Mouse (Mus musculus): ENCODE measurements around the gene Zfyve9. TPM values are rescaled to one million over a fixed set of nuclear protein-coding genes. Genes with fewer than 3 reads are reported as not detected.
"Not testable (repeated sequence)": the region's sequence is repeated elsewhere in the genome, so short reads cannot be mapped to it uniquely, and the experiment has no call there.

Gene Zfyve9
- polyA plus RNA-seq, 1 experiment from 2014 or later, result 7.2 TPM

- Histone ChIP-seq H3K27ac (no peak overlapping the region), H3K9ac (no peak overlapping the region), H3K27me3 (no peaks in the 10 kb centered on the region), H3K4me3 (no peak overlapping the region), H3K9me3 (no peaks in the 10 kb centered on the region), H3K4me2 (no peak overlapping the region), H3K4me1 (no peaks in the 10 kb centered on the region), H3K36me3 (peaks cover 40% of the 10 kb centered on the region)
- 77% methylated on average over 3 of the region's 3 CpGs for WGBS
- no peak for ATAC-seq (ENCODE audit: insufficient number of reproducible peaks, insufficient read depth, low FRiP score, low TSS enrichment, low read depth)
Observed at GRCm38 (mm10) chr4:108721245-108721784, 59.3 kb downstream of the Zfyve9 start.

GRCm38 (mm10) chr4:108719349-108719748 lies 61.2 kb downstream of the Zfyve9 start, which contains the start of gene 3110021N24Rik:
Gene 3110021N24Rik, plus strand, starts transcription at chr4:108719649.
- 84% methylated on average over 5 of the region's 5 CpGs for WGBS
- H3K9ac ChIP-seq, result no peak within 1 kb of the TSS
- no peaks in the 10 kb centered on the region for H3K9me3 ChIP-seq
- no peak within 1 kb of the TSS for H3K27ac ChIP-seq
- no peak within 1 kb of the TSS for H3K4me2 ChIP-seq
- peaks cover 41% of the 10 kb centered on the region for H3K36me3 ChIP-seq
- H3K4me1 ChIP-seq, result no peaks in the 10 kb centered on the region
- no peak for ATAC-seq (ENCODE audit: insufficient number of reproducible peaks, insufficient read depth, low FRiP score, low TSS enrichment, low read depth)
- no peaks in the 10 kb centered on the region for H3K27me3 ChIP-seq
- no peak within 1 kb of the TSS for H3K4me3 ChIP-seq

GRCm38 (mm10) chr4:108708209-108708608 lies 72.4 kb downstream of the Zfyve9 start:
- H3K4me3 ChIP-seq, result no peak overlapping the region
- H3K4me2 ChIP-seq, result no peak overlapping the region
- H3K27me3 ChIP-seq, result no peaks in the 10 kb centered on the region
- H3K27ac ChIP-seq, result no peak overlapping the region
- no peak overlapping the region for H3K9ac ChIP-seq
- H3K36me3 ChIP-seq, result peaks cover 4% of the 10 kb centered on the region; the same call in 1 of the 2 replicates
- ATAC-seq (ENCODE audit: insufficient number of reproducible peaks, insufficient read depth, low FRiP score, low TSS enrichment, low read depth), result no peak
- no peaks in the 10 kb centered on the region for H3K4me1 ChIP-seq
- H3K9me3 ChIP-seq, result no peaks in the 10 kb centered on the region
- 85% methylated on average over 5 of the region's 5 CpGs for WGBS

GRCm38 (mm10) chr4:108696934-108697333 lies 83.7 kb downstream of the Zfyve9 start:
- Histone ChIP-seq H3K9me3 (no peaks in the 10 kb centered on the region), H3K27me3 (no peaks in the 10 kb centered on the region), H3K27ac (no peak overlapping the region), H3K4me1 (no peaks in the 10 kb centered on the region), H3K9ac (no peak overlapping the region), H3K36me3 (peaks cover 9% of the 10 kb centered on the region), H3K4me3 (no peak overlapping the region), H3K4me2 (no peak overlapping the region)
- WGBS, result 57% methylated on average over 3 of the region's 3 CpGs
- no peak for ATAC-seq (ENCODE audit: insufficient number of reproducible peaks, insufficient read depth, low FRiP score, low TSS enrichment, low read depth)

GRCm38 (mm10) chr4:108691469-108691868 lies 89.1 kb downstream of the Zfyve9 start:
- Histone ChIP-seq H3K36me3 (peaks cover 45% of the 10 kb centered on the region), H3K9ac (no peak overlapping the region), H3K4me1 (no peaks in the 10 kb centered on the region), H3K27ac (no peak overlapping the region), H3K4me3 (no peak overlapping the region), H3K4me2 (no peak overlapping the region), H3K27me3 (no peaks in the 10 kb centered on the region), H3K9me3 (no peaks in the 10 kb centered on the region; the same call in 1 of the 2 replicates)
- no peak for ATAC-seq (ENCODE audit: insufficient number of reproducible peaks, insufficient read depth, low FRiP score, low TSS enrichment, low read depth)

GRCm38 (mm10) chr4:108690479-108690878 lies 90.1 kb downstream of the Zfyve9 start:
- WGBS, result 92% methylated on average over 3 of the region's 3 CpGs
- Histone ChIP-seq H3K9me3 (no peaks in the 10 kb centered on the region; the same call in 1 of the 2 replicates), H3K4me2 (no peak overlapping the region), H3K36me3 (peaks cover 48% of the 10 kb centered on the region), H3K27me3 (no peaks in the 10 kb centered on the region), H3K4me1 (no peaks in the 10 kb centered on the region), H3K4me3 (no peak overlapping the region), H3K9ac (no peak overlapping the region), H3K27ac (no peak overlapping the region)
- ATAC-seq (ENCODE audit: insufficient number of reproducible peaks, insufficient read depth, low FRiP score, low TSS enrichment, low read depth), result no peak

- not testable (repeated sequence) for H3K27me3 ChIP-seq; H3K4me3 ChIP-seq; H3K4me1 ChIP-seq; H3K9ac ChIP-seq; H3K27ac ChIP-seq; H3K9me3 ChIP-seq; H3K4me2 ChIP-seq; ATAC-seq (ENCODE audit: insufficient number of reproducible peaks, insufficient read depth, low FRiP score, low TSS enrichment, low read depth)
- peaks cover 53% of the 10 kb centered on the region for H3K36me3 ChIP-seq
- 93% methylated on average over 6 of the region's 7 CpGs for WGBS
Observed at GRCm38 (mm10) chr4:108687098-108687497, 93.5 kb downstream of the Zfyve9 start.

- H3K4me3 ChIP-seq, result no peak overlapping the region
- H3K9ac ChIP-seq, result 0 out of 2 replicates have a peak overlapping the region, but pooled peaks have one; percentile 12
- 52% methylated on average over 3 of the region's 3 CpGs for WGBS
- no peak overlapping the region for H3K27ac ChIP-seq
- H3K27me3 ChIP-seq, result no peaks in the 10 kb centered on the region
- H3K4me2 ChIP-seq, result no peak overlapping the region
- no peaks in the 10 kb centered on the region; the same call in 1 of the 2 replicates for H3K9me3 ChIP-seq
- H3K36me3 ChIP-seq, result peaks cover 51% of the 10 kb centered on the region
- no peaks in the 10 kb centered on the region for H3K4me1 ChIP-seq
- ATAC-seq (ENCODE audit: insufficient number of reproducible peaks, insufficient read depth, low FRiP score, low TSS enrichment, low read depth), result no peak
Observed at GRCm38 (mm10) chr4:108686156-108686555, 94.4 kb downstream of the Zfyve9 start.

GRCm38 (mm10) chr4:108664407-108664806 lies 116.2 kb downstream of the Zfyve9 start:
- Histone ChIP-seq H3K4me3 (no peak overlapping the region), H3K27me3 (no peaks in the 10 kb centered on the region), H3K9me3 (no peaks in the 10 kb centered on the region), H3K4me1 (no peaks in the 10 kb centered on the region), H3K9ac (no peak overlapping the region), H3K27ac (no peak overlapping the region), H3K4me2 (no peak overlapping the region), H3K36me3 (peaks cover 27% of the 10 kb centered on the region)
- WGBS, result 74% methylated on average over 2 of the region's 2 CpGs
- no peak for ATAC-seq (ENCODE audit: insufficient number of reproducible peaks, insufficient read depth, low FRiP score, low TSS enrichment, low read depth)

- peaks cover 89% of the 10 kb centered on the region for H3K36me3 ChIP-seq
- no peak for ATAC-seq (ENCODE audit: insufficient number of reproducible peaks, insufficient read depth, low FRiP score, low TSS enrichment, low read depth)
Observed at GRCm38 (mm10) chr4:108638752-108639151, 141.8 kb downstream of the Zfyve9 start.

GRCm38 (mm10) chr4:108637721-108638120 lies 142.9 kb downstream of the Zfyve9 start:
- H3K27ac ChIP-seq, result no peak overlapping the region
- H3K4me2 ChIP-seq, result no peak overlapping the region
- ATAC-seq (ENCODE audit: insufficient number of reproducible peaks, insufficient read depth, low FRiP score, low TSS enrichment, low read depth), result no peak
- H3K4me3 ChIP-seq, result no peak overlapping the region
- no peaks in the 10 kb centered on the region for H3K9me3 ChIP-seq
- H3K27me3 ChIP-seq, result no peaks in the 10 kb centered on the region
- peaks cover 91% of the 10 kb centered on the region for H3K36me3 ChIP-seq
- 88% methylated on average over 3 of the region's 3 CpGs for WGBS
- no peak overlapping the region for H3K9ac ChIP-seq
- H3K4me1 ChIP-seq, result no peaks in the 10 kb centered on the region

More at GRCm38 (mm10) chr4:108638752-108639151, 141.8 kb downstream of the Zfyve9 start:
- WGBS, result 87% methylated on average over 5 of the region's 5 CpGs
- no peaks in the 10 kb centered on the region for H3K4me1 ChIP-seq
- H3K4me2 ChIP-seq, result no peak overlapping the region
- no peaks in the 10 kb centered on the region for H3K27me3 ChIP-seq
- H3K4me3 ChIP-seq, result no peak overlapping the region
- no peaks in the 10 kb centered on the region for H3K9me3 ChIP-seq
- no peak overlapping the region for H3K9ac ChIP-seq
- no peak overlapping the region for H3K27ac ChIP-seq

- H3K27ac ChIP-seq, result no peak overlapping the region
- H3K27me3 ChIP-seq, result no peaks in the 10 kb centered on the region
- ATAC-seq (ENCODE audit: insufficient number of reproducible peaks, insufficient read depth, low FRiP score, low TSS enrichment, low read depth), result no peak
Observed at GRCm38 (mm10) chr4:108635101-108635500, 145.5 kb downstream of the Zfyve9 start.

More at GRCm38 (mm10) chr4:108635101-108635500, 145.5 kb downstream of the Zfyve9 start:
- H3K9me3 ChIP-seq, result no peaks in the 10 kb centered on the region
- no peak overlapping the region for H3K9ac ChIP-seq
- H3K4me2 ChIP-seq, result no peak overlapping the region
- peaks cover 91% of the 10 kb centered on the region for H3K36me3 ChIP-seq
- no peaks in the 10 kb centered on the region for H3K4me1 ChIP-seq
- no peak overlapping the region for H3K4me3 ChIP-seq
